Mouse (Mus musculus): Measurements from ENCODE around the gene Stat4. TPM values are rescaled to one million over a fixed set of nuclear protein-coding genes. Genes with fewer than 3 reads are reported as not detected.

Gene Stat4
- polyA plus RNA-seq, 1 experiment from 2014 or later, result 1.2 TPM

- H3K36me3 ChIP-seq, result no peaks in the 10 kb centered on the region
- DNase-seq (ENCODE audit: low spot score), result no peak
- no peak overlapping the region for H3K4me3 ChIP-seq
- 88% methylated on average over 4 of the region's 4 CpGs for WGBS
- H3K27ac ChIP-seq (replicated peaks), result no peak overlapping the region
- H3K4me1 ChIP-seq, result peaks cover 4% of the 10 kb centered on the region
- H3K27me3 ChIP-seq (ENCODE audit: low read depth, poor library complexity, severe bottlenecking), result no peaks in the 10 kb centered on the region
- no peaks in the 10 kb centered on the region for H3K9me3 ChIP-seq (replicated peaks)
Measured at GRCm38 (mm10) chr1:52143191-52143590, 156.2 kb downstream of the Stat4 start.

DNA sequence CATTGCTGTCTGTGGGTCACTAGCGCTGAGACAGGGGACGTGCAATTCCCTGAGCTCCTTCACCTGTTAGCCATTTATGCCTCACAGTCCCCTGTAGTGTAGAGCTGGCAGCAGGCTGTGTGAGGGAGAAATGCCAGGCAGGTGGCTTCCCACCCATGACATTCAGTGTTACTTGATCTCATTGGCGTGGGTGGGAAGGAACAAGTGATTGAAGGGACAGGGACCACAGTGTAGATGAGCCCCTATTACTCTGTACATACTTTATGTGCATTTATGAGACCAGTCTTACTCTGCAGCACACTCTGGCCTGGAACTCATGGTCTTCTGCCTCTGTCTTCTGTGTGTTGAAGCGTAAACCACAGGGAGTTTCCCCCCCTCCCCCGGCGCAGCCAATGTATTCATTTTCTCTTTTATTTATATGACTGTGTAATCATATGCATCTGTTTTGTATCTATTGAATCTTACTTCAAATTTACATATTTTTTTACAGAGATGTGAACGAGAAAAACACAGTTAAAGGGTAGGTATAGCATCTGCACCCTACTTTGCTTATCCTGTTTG lies 156.7 kb downstream of the Stat4 start:
- H3K4me1 ChIP-seq, result peaks cover 9% of the 10 kb centered on the region
- no peaks in the 10 kb centered on the region for H3K9me3 ChIP-seq (replicated peaks)
- H3K27me3 ChIP-seq (ENCODE audit: low read depth, poor library complexity, severe bottlenecking), result no peaks in the 10 kb centered on the region
- H3K27ac ChIP-seq (replicated peaks), result no peak overlapping the region
- no peak overlapping the region for H3K4me3 ChIP-seq
- WGBS, result 90% methylated on average over 7 of the region's 7 CpGs
- no peaks in the 10 kb centered on the region for H3K36me3 ChIP-seq
- DNase-seq (ENCODE audit: low spot score), result no peak

- H3K36me3 ChIP-seq, result no peaks in the 10 kb centered on the region
- no peaks in the 10 kb centered on the region for H3K27me3 ChIP-seq (ENCODE audit: low read depth, poor library complexity, severe bottlenecking)
- 91% methylated on average over 10 of the region's 10 CpGs for WGBS
- DNase-seq (ENCODE audit: low spot score), result no peak
- no peak overlapping the region for H3K27ac ChIP-seq (replicated peaks)
- no peak overlapping the region for H3K4me3 ChIP-seq
- H3K9me3 ChIP-seq (replicated peaks), result no peaks in the 10 kb centered on the region
- H3K4me1 ChIP-seq, result peaks cover 21% of the 10 kb centered on the region
Measured at GRCm38 (mm10) chr1:52144907-52145306, 158.0 kb downstream of the Stat4 start.

DNA sequence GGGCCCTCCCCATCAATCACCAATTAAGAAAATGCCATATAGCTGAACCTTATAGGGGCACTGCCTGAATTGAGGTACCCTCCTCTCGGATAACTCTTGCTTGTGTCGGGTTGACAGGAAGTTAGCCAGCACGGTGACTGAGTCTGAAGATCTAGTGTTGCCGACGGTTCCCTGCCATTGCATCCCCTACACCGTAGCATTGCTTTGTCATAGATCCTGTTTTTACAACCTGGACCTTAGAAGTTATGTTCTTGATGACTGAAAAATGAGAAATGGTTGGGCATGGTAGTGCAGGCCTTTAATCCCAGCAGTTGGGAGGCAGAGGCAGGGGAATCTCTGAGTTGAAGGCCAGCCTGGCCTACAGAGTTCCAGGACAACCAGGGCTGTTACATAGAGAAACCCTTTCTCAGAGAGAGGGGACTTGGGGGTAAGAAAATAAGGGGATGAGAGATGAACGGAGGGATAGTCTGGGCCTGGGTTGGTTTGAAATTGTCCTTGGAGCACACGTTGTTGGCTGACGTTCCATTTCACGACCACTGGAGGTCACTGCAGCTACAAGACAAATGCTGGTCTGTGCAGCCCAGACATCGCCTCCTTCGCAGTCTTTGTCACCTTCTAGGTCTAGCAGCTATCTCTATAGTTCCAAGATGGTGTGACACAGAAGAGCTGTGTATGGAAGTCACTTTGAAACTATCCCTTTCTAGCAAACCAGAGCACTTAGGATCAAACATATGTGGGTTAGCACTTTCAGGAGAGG lies 159.4 kb downstream of the Stat4 start:
- no peaks in the 10 kb centered on the region for H3K27me3 ChIP-seq (ENCODE audit: low read depth, poor library complexity, severe bottlenecking)
- H3K4me3 ChIP-seq, result no peak overlapping the region
- peaks cover 34% of the 10 kb centered on the region for H3K4me1 ChIP-seq
- peaks cover 3% of the 10 kb centered on the region; the same call in 1 of the 2 replicates for H3K36me3 ChIP-seq
- 58% methylated on average over 12 of the region's 12 CpGs for WGBS
- H3K9me3 ChIP-seq (replicated peaks), result no peaks in the 10 kb centered on the region
- H3K27ac ChIP-seq (replicated peaks), result no peak overlapping the region
- peak; percentile 47 for DNase-seq (ENCODE audit: low spot score)

- Histone ChIP-seq H3K4me3 (no peak overlapping the region), H3K9me3 (replicated peaks) (no peaks in the 10 kb centered on the region), H3K36me3 (peaks cover 5% of the 10 kb centered on the region; the same call in 1 of the 2 replicates), H3K27ac (replicated peaks) (no peak overlapping the region), H3K4me1 (peaks cover 34% of the 10 kb centered on the region), H3K27me3 (ENCODE audit: low read depth, poor library complexity, severe bottlenecking) (no peaks in the 10 kb centered on the region)
- no peak for DNase-seq (ENCODE audit: low spot score)
- 88% methylated on average over 2 of the region's 2 CpGs for WGBS
Measured at GRCm38 (mm10) chr1:52147431-52147830, 160.5 kb downstream of the Stat4 start.

- Histone ChIP-seq H3K36me3 (peaks cover 5% of the 10 kb centered on the region; the same call in 1 of the 2 replicates), H3K4me1 (peaks cover 38% of the 10 kb centered on the region), H3K27me3 (ENCODE audit: low read depth, poor library complexity, severe bottlenecking) (no peaks in the 10 kb centered on the region), H3K9me3 (replicated peaks) (no peaks in the 10 kb centered on the region), H3K27ac (replicated peaks) (no peak overlapping the region), H3K4me3 (no peak overlapping the region)
- 83% methylated on average over 7 of the region's 7 CpGs for WGBS
- DNase-seq (ENCODE audit: low spot score), result no peak
Measured at GRCm38 (mm10) chr1:52148178-52148577, 161.2 kb downstream of the Stat4 start.

- no peak overlapping the region for H3K27ac ChIP-seq (replicated peaks)
- 87% methylated on average over 7 of the region's 7 CpGs for WGBS
- no peaks in the 10 kb centered on the region for H3K9me3 ChIP-seq (replicated peaks)
- H3K36me3 ChIP-seq, result peaks cover 5% of the 10 kb centered on the region; the same call in 1 of the 2 replicates
- no peaks in the 10 kb centered on the region for H3K27me3 ChIP-seq (ENCODE audit: low read depth, poor library complexity, severe bottlenecking)
- no peak overlapping the region for H3K4me3 ChIP-seq
- DNase-seq (ENCODE audit: low spot score), result no peak
- H3K4me1 ChIP-seq, result peaks cover 39% of the 10 kb centered on the region
Measured at GRCm38 (mm10) chr1:52148696-52149095, 161.7 kb downstream of the Stat4 start.

DNA sequence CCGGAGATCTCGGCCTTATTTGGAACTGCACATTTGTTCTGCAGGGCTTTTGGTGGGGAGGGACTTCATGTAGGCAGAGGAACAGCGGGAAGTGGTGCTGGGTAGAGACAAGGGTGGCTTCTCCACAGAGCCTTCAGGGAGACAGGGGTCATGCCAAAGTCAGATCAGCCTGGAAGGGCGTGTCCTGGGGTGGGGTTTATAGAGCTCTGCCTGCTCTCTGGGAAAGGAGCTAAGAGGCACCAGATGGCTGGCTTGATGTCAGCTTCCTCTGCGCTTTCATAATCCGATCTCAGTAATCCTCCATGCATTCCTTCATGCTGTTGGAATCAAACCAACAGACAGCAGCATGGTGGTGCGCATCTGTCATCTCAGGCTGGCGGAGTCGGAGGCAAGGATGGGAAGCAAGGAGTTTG lies 163.0 kb downstream of the Stat4 start:
- 54% methylated on average over 9 of the region's 9 CpGs for WGBS
- Histone ChIP-seq H3K9me3 (replicated peaks) (no peaks in the 10 kb centered on the region), H3K4me1 (peaks cover 39% of the 10 kb centered on the region), H3K27me3 (ENCODE audit: low read depth, poor library complexity, severe bottlenecking) (no peaks in the 10 kb centered on the region), H3K36me3 (peaks cover 5% of the 10 kb centered on the region; the same call in 1 of the 2 replicates), H3K4me3 (no peak overlapping the region), H3K27ac (replicated peaks) (peak overlapping the region; percentile 46)
- peak; percentile 59 for DNase-seq (ENCODE audit: low spot score)

GRCm38 (mm10) chr1:52150676-52151075 lies 163.7 kb downstream of the Stat4 start:
- Histone ChIP-seq H3K36me3 (peaks cover 5% of the 10 kb centered on the region; the same call in 1 of the 2 replicates), H3K27ac (replicated peaks) (peak overlapping the region; percentile 64), H3K4me3 (no peak overlapping the region), H3K4me1 (peaks cover 39% of the 10 kb centered on the region), H3K9me3 (replicated peaks) (no peaks in the 10 kb centered on the region), H3K27me3 (ENCODE audit: low read depth, poor library complexity, severe bottlenecking) (no peaks in the 10 kb centered on the region)
- WGBS, result 54% methylated on average over 11 of the region's 11 CpGs
- no peak for DNase-seq (ENCODE audit: low spot score)

- H3K9me3 ChIP-seq (replicated peaks), result no peaks in the 10 kb centered on the region
- H3K4me3 ChIP-seq, result no peak overlapping the region
- H3K27me3 ChIP-seq (ENCODE audit: low read depth, poor library complexity, severe bottlenecking), result no peaks in the 10 kb centered on the region
- 95% methylated on average over 5 of the region's 5 CpGs for WGBS
- H3K4me1 ChIP-seq, result peaks cover 39% of the 10 kb centered on the region
- peaks cover 5% of the 10 kb centered on the region; the same call in 1 of the 2 replicates for H3K36me3 ChIP-seq
- peak overlapping the region; percentile 64 for H3K27ac ChIP-seq (replicated peaks)
- no peak for DNase-seq (ENCODE audit: low spot score)
Measured at GRCm38 (mm10) chr1:52151166-52151565, 164.2 kb downstream of the Stat4 start.

DNA sequence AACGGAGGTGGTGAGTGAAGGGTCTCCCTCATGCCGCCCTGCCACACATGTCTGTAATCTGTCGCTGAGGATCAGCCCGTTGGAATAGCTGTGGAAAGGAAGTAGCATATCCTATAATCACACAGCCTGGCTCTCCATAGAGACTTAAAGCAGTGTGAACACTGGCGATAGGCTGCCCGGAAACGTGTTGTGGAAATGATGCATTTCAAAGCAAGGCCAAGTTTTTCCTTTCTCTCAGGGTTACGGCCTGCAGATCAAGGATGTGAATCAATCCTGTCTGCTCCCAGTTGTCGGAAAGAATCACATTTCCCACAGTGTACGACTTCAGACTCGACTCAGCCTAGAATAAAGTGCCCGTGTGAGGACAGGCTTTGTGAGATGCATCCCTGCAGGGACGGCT lies 165.4 kb downstream of the Stat4 start:
- no peaks in the 10 kb centered on the region for H3K27me3 ChIP-seq (ENCODE audit: low read depth, poor library complexity, severe bottlenecking)
- peaks cover 5% of the 10 kb centered on the region; the same call in 1 of the 2 replicates for H3K36me3 ChIP-seq
- no peaks in the 10 kb centered on the region for H3K9me3 ChIP-seq (replicated peaks)
- DNase-seq (ENCODE audit: low spot score), result no peak
- H3K4me3 ChIP-seq, result no peak overlapping the region
- H3K4me1 ChIP-seq, result peaks cover 36% of the 10 kb centered on the region
- H3K27ac ChIP-seq (replicated peaks), result no peak overlapping the region
- 74% methylated on average over 13 of the region's 13 CpGs for WGBS

GRCm38 (mm10) chr1:52152936-52153335 lies 166.0 kb downstream of the Stat4 start:
- Histone ChIP-seq H3K4me3 (no peak overlapping the region), H3K36me3 (peaks cover 9% of the 10 kb centered on the region; the same call in 1 of the 2 replicates), H3K4me1 (peaks cover 36% of the 10 kb centered on the region), H3K27me3 (ENCODE audit: low read depth, poor library complexity, severe bottlenecking) (no peaks in the 10 kb centered on the region), H3K9me3 (replicated peaks) (no peaks in the 10 kb centered on the region), H3K27ac (replicated peaks) (no peak overlapping the region)
- 27% methylated on average over 3 of the region's 3 CpGs for WGBS
- DNase-seq (ENCODE audit: low spot score), result no peak

- Histone ChIP-seq H3K27ac (replicated peaks) (no peak overlapping the region), H3K9me3 (replicated peaks) (no peaks in the 10 kb centered on the region), H3K36me3 (peaks cover 9% of the 10 kb centered on the region; the same call in 1 of the 2 replicates), H3K27me3 (ENCODE audit: low read depth, poor library complexity, severe bottlenecking) (no peaks in the 10 kb centered on the region), H3K4me1 (peaks cover 18% of the 10 kb centered on the region), H3K4me3 (no peak overlapping the region)
- 90% methylated on average over 8 of the region's 8 CpGs for WGBS
- DNase-seq (ENCODE audit: low spot score), result no peak
Measured at GRCm38 (mm10) chr1:52154890-52155289, 167.9 kb downstream of the Stat4 start.

Measured in midbrain, embryonic 10.5 days (tissue).